Mouse (Mus musculus) spleen, adult 10 weeks (tissue): ENCODE results near the gene Gulp1. TPM values are rescaled to one million over a fixed set of nuclear protein-coding genes. Genes with fewer than 3 reads are reported as not detected.

Experiments
- polyA plus RNA-seq: library from polyadenylated mRNA; stranded (reverse); fragments of 350-450 nt; fragmentation: Illumina TruSeq; extraction: RNeasy Lipid Tissue Mini Kit (QIAGEN cat#74804); gene quantifications from one replicate; pipeline ENCODE4 v1.2.3, GENCODE M21; 2015; ENCODE audit warnings: low replicate concordance; ENCODE audit not compliant: insufficient read depth

Gene Gulp1
- 11.0 TPM for polyA plus RNA-seq

GRCm38 (mm10) chr1:44551461-44552370, at the start of gene Gulp1:
Gulp1 (plus strand) TSS chr1:44551511.

